Mouse (Mus musculus) liver, embryonic 14.5 days (tissue): Measurements from ENCODE around the gene Shc1. TPM values are rescaled to one million over a fixed set of nuclear protein-coding genes. Genes with fewer than 3 reads are reported as not detected.
A peak's percentile ranks its signal among the peaks of the same experiment; 100 is the strongest.

Experiments used
- ATAC-seq: fragments of 200-750 bp; cut with Nextera tagmentation; 2 replicates; pipeline ENCODE4 v1.8.0; 2017; ENCODE audit warnings: moderate number of reproducible peaks, mild to moderate bottlenecking, moderate library complexity; ENCODE audit not compliant: insufficient read depth
- DNase-seq, 3 experiments: peaks; one replicate each; pipeline ENCODE4 v3.0.0-alpha.2; 2012 to 2013; ENCODE audit warnings: low read depth in 3 of 3, low spot score in 3 of 3
- H3K27ac ChIP-seq: fragments of 300-500 bp; sonication (generic); 2 replicates; pipeline ENCODE4 v1.5.1; 2014; ENCODE audit warnings: moderate library complexity, mild to moderate bottlenecking, control low read depth, inconsistent platforms
- H3K27me3 ChIP-seq: fragments of 300-500 bp; sonication (generic); 2 replicates; pipeline ENCODE4 v1.6.1; 2014; ENCODE audit warnings: mild to moderate bottlenecking, low read length, moderate library complexity; ENCODE audit not compliant: control insufficient read depth, insufficient read depth
- H3K36me3 ChIP-seq: fragments of 300-500 bp; sonication (generic); replicated peaks from 2 replicates; pipeline ENCODE4 v1.6.1; 2014; ENCODE audit warnings: low read depth; ENCODE audit not compliant: control insufficient read depth, insufficient read depth
- H3K4me1 ChIP-seq, 2 experiments: fragments of 200-500 bp in 1 of 2; fragments of 300-500 bp in 1 of 2; sonication (generic) in 1 of 2; replicated peaks; 2 replicates each; pipeline ENCODE4 v1.6.1; 2012 to 2014; ENCODE audit warnings: antibody characterized with exemption in 1 of 2, inconsistent platforms in 1 of 2, low read length in 1 of 2; ENCODE audit not compliant: control insufficient read depth in 2 of 2, insufficient read depth in 2 of 2
- H3K4me2 ChIP-seq: fragments of 300-500 bp; sonication (generic); 2 replicates; pipeline ENCODE4 v1.6.1; 2014; ENCODE audit warnings: low read depth, mild to moderate bottlenecking, control low read depth, moderate library complexity
- H3K4me3 ChIP-seq, 2 experiments: fragments of 200-500 bp in 1 of 2; fragments of 300-500 bp in 1 of 2; sonication (generic) in 1 of 2; 2 replicates each; pipeline ENCODE4 v1.5.1; 2012 to 2014; ENCODE audit warnings: low read depth in 2 of 2, low read length in 2 of 2, mild to moderate bottlenecking in 2 of 2, control low read depth in 1 of 2, inconsistent platforms in 1 of 2, moderate library complexity in 1 of 2; ENCODE audit not compliant: insufficient read depth in 1 of 2
- H3K9ac ChIP-seq: fragments of 300-500 bp; sonication (generic); replicated peaks from 2 replicates; pipeline ENCODE4 v1.6.1; 2014; ENCODE audit warnings: mild to moderate bottlenecking, control low read depth, moderate library complexity
- H3K9me3 ChIP-seq: fragments of 300-500 bp; sonication (generic); 2 replicates; pipeline ENCODE4 v1.6.1; 2016; ENCODE audit warnings: low read length, mixed read lengths; ENCODE audit not compliant: control insufficient read depth
- CTCF ChIP-seq: IDR thresholded peaks from 2 replicates; pipeline ENCODE4 v1.5.1; 2016; ENCODE audit warnings: antibody characterized with exemption, low read depth, control low read depth
- EP300 ChIP-seq: IDR thresholded peaks from 2 replicates; pipeline ENCODE4 v1.6.1; 2016; ENCODE audit warnings: antibody characterized with exemption, low read depth
- WGBS: fragments of 180-500 bp; shearing (Covaris S2); extraction: QIAGEN DNeasy Blood & Tissue Kit; methylation state at CpG from one replicate; pipeline ENCODE4 v1.1.7; 2014; ENCODE audit not compliant: insufficient replicate concordance; 5-methylcytosine and 5-hydroxymethylcytosine counted together
- polyA plus RNA-seq, 2 experiments: library from polyadenylated mRNA; depleted of rRNA in 1 of 2; stranded (reverse) in 1 of 2; unstranded in 1 of 2; fragments of >200 nt; fragmentation: Nextera tagmentation in 1 of 2; extraction: Ambion mirVana in 1 of 2; gene quantifications; 2 replicates each; pipeline versions ENCODE4 v1.2.1 to v1.2.3; 2012 to 2014

Gene Shc1
- polyA plus RNA-seq, 2 experiments: 27.5 to 36.9 TPM

GRCm38 (mm10) chr3:89455786-89456285 lies 37.6 kb downstream of the Shc1 start:
- H3K4me3 ChIP-seq: no peak overlapping the region
- ATAC-seq: no peak
- no peaks in the 10 kb centered on the region for H3K9me3 ChIP-seq
- no peak overlapping the region for H3K9ac ChIP-seq
- H3K27ac ChIP-seq: no peak overlapping the region
- no peaks in the 10 kb centered on the region for H3K36me3 ChIP-seq
- H3K4me2 ChIP-seq: no peak overlapping the region
- peaks cover 10 to 30% of the 10 kb centered on the region in 2 experiments for H3K4me1 ChIP-seq
- 85% methylated on average over 1 of the region's 1 CpGs for WGBS
- TF ChIP-seq CTCF: no peak
- TF ChIP-seq EP300: no peak
- no peaks in the 10 kb centered on the region for H3K27me3 ChIP-seq
- DNase-seq: no peak

GRCm38 (mm10) chr3:89456726-89457665 lies 38.8 kb downstream of the Shc1 start:
- Histone ChIP-seq H3K27ac (no peak overlapping the region), H3K4me2 (peak overlapping the region; percentile 37), H3K9ac (no peak overlapping the region), H3K36me3 (no peaks in the 10 kb centered on the region), H3K9me3 (no peaks in the 10 kb centered on the region), H3K27me3 (no peaks in the 10 kb centered on the region), H3K4me3 (no peak overlapping the region; a peak in 1 of 4 replicates), H3K4me1 (peaks cover 10 to 28% of the 10 kb centered on the region in 2 experiments)
- WGBS: 32% methylated on average over 10 of the region's 10 CpGs
- peak; percentile 66 to 71 (median 69) for DNase-seq
- TF ChIP-seq EP300: no peak
- peak; percentile 94 for TF ChIP-seq CTCF
- ATAC-seq: peak; percentile 32; the same call in 1 of the 2 replicates

- H3K4me1 ChIP-seq: peaks cover 10 to 28% of the 10 kb centered on the region in 2 experiments
- H3K9me3 ChIP-seq: no peaks in the 10 kb centered on the region
- peak overlapping the region; percentile 21; the same call in 1 of the 2 replicates for H3K27ac ChIP-seq
- H3K4me3 ChIP-seq: peak overlapping the region; percentile 0 to 73; a peak in 2 of 4 replicates
- WGBS: 43% methylated on average over 13 of the region's 13 CpGs
- ATAC-seq: peak; percentile 72
- H3K9ac ChIP-seq: no peak overlapping the region
- DNase-seq: peak in 1 of 3 experiments; percentile 73
- peak overlapping the region; percentile 68 for H3K4me2 ChIP-seq
- no peaks in the 10 kb centered on the region for H3K27me3 ChIP-seq
- no peak for TF ChIP-seq CTCF
- TF ChIP-seq EP300: no peak
- no peaks in the 10 kb centered on the region for H3K36me3 ChIP-seq
Observed at GRCm38 (mm10) chr3:89458372-89458964, 40.2 kb downstream of the Shc1 start.

- under 1% methylated on average over 34 of the region's 36 CpGs for WGBS
- H3K4me2 ChIP-seq: peak overlapping the region; percentile 68
- ATAC-seq: peak; percentile 90
Observed at GRCm38 (mm10) chr3:89458965-89459807, 40.9 kb downstream of the Shc1 start.

More at GRCm38 (mm10) chr3:89458965-89459807, 40.9 kb downstream of the Shc1 start:
- Histone ChIP-seq H3K4me1 (peaks cover 10 to 28% of the 10 kb centered on the region in 2 experiments), H3K4me3 (peak overlapping the region; percentile 73 to 90), H3K27me3 (no peaks in the 10 kb centered on the region), H3K9ac (peak overlapping the region; percentile 73), H3K9me3 (no peaks in the 10 kb centered on the region), H3K36me3 (no peaks in the 10 kb centered on the region), H3K27ac (peak overlapping the region; percentile 54)
- peak; percentile 89 to 91 (median 90) for DNase-seq
- TF ChIP-seq EP300 (no peak), CTCF (no peak)
